Mouse (Mus musculus) testis, adult 2 months (tissue): Measurements from ENCODE around the gene 2900011O08Rik.

Experiments
- CTCF ChIP-seq: fragments of 200-500 bp; IDR thresholded peaks from 2 replicates; pipeline ENCODE4 v1.5.1; 2012; ENCODE audit warnings: low read depth, mild to moderate bottlenecking, inconsistent platforms, low read length, moderate library complexity; ENCODE audit not compliant: control insufficient read depth, insufficient read depth, insufficient replicate concordance
- POLR2A ChIP-seq: fragments of 200-500 bp; IDR thresholded peaks from 2 replicates; pipeline ENCODE4 v1.6.1; 2012; ENCODE audit warnings: low read depth, mild to moderate bottlenecking, inconsistent platforms, low read length, moderate library complexity; ENCODE audit not compliant: control insufficient read depth

GRCm38 (mm10) chr16:13944178-13944577 lies 42.2 kb upstream of the 2900011O08Rik start:
- TF ChIP-seq POLR2A, result no peak
- no peak for TF ChIP-seq CTCF
